ENCODE assay signal across 10 mouse cellular contexts in genomic region chr10:79920056-79920890, GRCm38 (mm10). TPM values are rescaled to one million over a fixed set of nuclear protein-coding genes. Genes with fewer than 3 reads are reported as not detected.
DNase-seq lines count a peak whose midpoint lies in the region; ATAC-seq and TF ChIP-seq lines count a peak whose summit lies in the region.
"Had no signal": no experiment of that assay in that cellular context is flagged by ENCODE, and none has a peak within 500 bp of the region (broad histone marks: within the 10 kb centered on the region; RNA-seq: fewer than 3 reads in every experiment).

No protein-coding gene starts in this region.

- no peak for TF ChIP-seq CTCF in thymus, adult 2 months (IDR thresholded peaks at IDR 0.05; ENCODE audit: borderline replicate concordance, control insufficient read depth, extremely low read depth, insufficient read depth, low read length, poor library complexity)

- no peak for DNase-seq in heart, postnatal 25 days (ENCODE audit: low spot score)
- peak; percentile 31 for DNase-seq in ES-CJ7 (ENCODE audit: low read depth, low spot score)
- DNase-seq in forebrain, embryonic 14.5 days (ENCODE audit: low spot score): no peak
- no peak for DNase-seq in liver, embryonic 13.5 days
- no peak for DNase-seq in thymus, adult 2 months
- DNase-seq in spleen, postnatal 14 days (ENCODE audit: low spot score in 2 of 2): no peak
- DNase-seq in urinary bladder, postnatal 25 days (ENCODE audit: low spot score): no peak

- 24% methylated on average over 26 of the region's 26 CpGs for WGBS in heart, embryonic 11.5 days (ENCODE audit: insufficient replicate concordance)
- WGBS in forebrain, embryonic 14.5 days: 17% methylated on average over 26 of the region's 26 CpGs
- 30% methylated on average over 26 of the region's 26 CpGs for WGBS in liver, embryonic 13.5 days (ENCODE audit: insufficient replicate concordance)
- 58% methylated on average over 26 of the region's 26 CpGs for WGBS in thymus, adult 2 months

- H3K27ac ChIP-seq in heart, embryonic 11.5 days (ENCODE audit: low read depth, low read length): no peak overlapping the region
- H3K27ac ChIP-seq in forebrain, embryonic 14.5 days (ENCODE audit: low read depth, low read length): no peak overlapping the region
- H3K27ac ChIP-seq in liver, embryonic 13.5 days: no peak overlapping the region
- no peak overlapping the region for H3K27ac ChIP-seq in thymus, adult 2 months (ENCODE audit: control insufficient read depth, insufficient read depth, low read length)

- no peak overlapping the region for H3K9ac ChIP-seq in heart, embryonic 11.5 days (ENCODE audit: low read depth, low read length)
- H3K9ac ChIP-seq in forebrain, embryonic 14.5 days (ENCODE audit: low read length): no peak overlapping the region
- no peak overlapping the region for H3K9ac ChIP-seq in liver, embryonic 13.5 days

- H3K4me2 ChIP-seq in heart, embryonic 11.5 days: peak overlapping the region; percentile 63; the same call in 1 of the 2 replicates
- no peak overlapping the region; the same call in 1 of the 2 replicates for H3K4me2 ChIP-seq in forebrain, embryonic 14.5 days (ENCODE audit: low read length)
- peak overlapping the region; percentile 50; the same call in 1 of the 2 replicates for H3K4me2 ChIP-seq in liver, embryonic 13.5 days

- no peaks in the 10 kb centered on the region for H3K9me3 ChIP-seq in heart, embryonic 11.5 days (replicated peaks; ENCODE audit: control insufficient read depth, low read length)
- H3K9me3 ChIP-seq in forebrain, embryonic 14.5 days (replicated peaks; ENCODE audit: control insufficient read depth, low read length): no peaks in the 10 kb centered on the region
- H3K9me3 ChIP-seq in liver, embryonic 13.5 days (replicated peaks): no peaks in the 10 kb centered on the region

- no peaks in the 10 kb centered on the region for H3K36me3 ChIP-seq in heart, embryonic 11.5 days (ENCODE audit: control insufficient read depth, insufficient read depth, low read length)
- no peaks in the 10 kb centered on the region for H3K36me3 ChIP-seq in forebrain, embryonic 14.5 days (ENCODE audit: control insufficient read depth, insufficient read depth, low read length)
- H3K36me3 ChIP-seq in liver, embryonic 13.5 days: no peaks in the 10 kb centered on the region
- H3K36me3 ChIP-seq in thymus, adult 2 months (ENCODE audit: control insufficient read depth, insufficient read depth, low read length): no peaks in the 10 kb centered on the region

- H3K27me3 ChIP-seq in heart, embryonic 11.5 days (ENCODE audit: control insufficient read depth, insufficient read depth, low read length): peaks cover 63% of the 10 kb centered on the region
- peaks cover 65% of the 10 kb centered on the region for H3K27me3 ChIP-seq in forebrain, embryonic 14.5 days (replicated peaks; ENCODE audit: control insufficient read depth, insufficient read depth, low read length)
- H3K27me3 ChIP-seq in liver, embryonic 13.5 days: peaks cover 65% of the 10 kb centered on the region
- H3K27me3 ChIP-seq in thymus, adult 2 months (ENCODE audit: control insufficient read depth, insufficient read depth, low read length): no peaks in the 10 kb centered on the region; the same call in 1 of the 2 replicates

- TF ChIP-seq POLR2A in thymus, adult 2 months (IDR thresholded peaks at IDR 0.05; ENCODE audit: control insufficient read depth, extremely low read depth, insufficient read depth, low read length, poor library complexity): no peak

- ATAC-seq in heart, embryonic 11.5 days (replicated peaks; ENCODE audit: insufficient number of reproducible peaks, low FRiP score, low TSS enrichment): no peak
- no peak for ATAC-seq in forebrain, embryonic 14.5 days
- no peak for ATAC-seq in liver, embryonic 13.5 days (ENCODE audit: low read depth)

- intact Hi-C loops in heart, postnatal 25 days (cut with DNase I): no loop called here

- peaks cover 38% of the 10 kb centered on the region for H3K4me1 ChIP-seq in heart, embryonic 11.5 days (ENCODE audit: control insufficient read depth, insufficient read depth, low read length)
- peaks cover 10% of the 10 kb centered on the region for H3K4me1 ChIP-seq in forebrain, embryonic 14.5 days (ENCODE audit: control insufficient read depth, insufficient read depth, low read length)
- peaks cover 68% of the 10 kb centered on the region for H3K4me1 ChIP-seq in liver, embryonic 13.5 days (replicated peaks)
- H3K4me1 ChIP-seq in thymus, adult 2 months (replicated peaks; ENCODE audit: control insufficient read depth, insufficient read depth, low read length): peaks cover 28% of the 10 kb centered on the region

- H3K4me3 ChIP-seq in heart, embryonic 11.5 days (ENCODE audit: low read depth, low read length): peak overlapping the region; percentile 39
- peak overlapping the region; percentile 13; the same call in 1 of the 2 replicates for H3K4me3 ChIP-seq in forebrain, embryonic 14.5 days (ENCODE audit: low read depth, low read length)
- H3K4me3 ChIP-seq in liver, embryonic 13.5 days (replicated peaks): peak overlapping the region; percentile 30; the same call in 1 of the 2 replicates
- H3K4me3 ChIP-seq in thymus, adult 2 months (ENCODE audit: control insufficient read depth, insufficient read depth, low read length): no peak overlapping the region

RNA-seq across cellular contexts. Expression of gene R3hdm4, which starts 0.7 kb away (rescaled TPM):
- polyA plus RNA-seq in heart, embryonic 11.5 days (2014; fragmentation: Nextera tagmentation; extraction: Ambion mirVana): 87.6 and 89.2 TPM in 2 replicates
- 10 to 100 TPM; 81.1 to 82.9 TPM for total RNA-seq in heart, postnatal 25 days (2021)
- polyA plus RNA-seq in forebrain, embryonic 14.5 days (2014; fragmentation: Nextera tagmentation; extraction: Ambion mirVana): 175 and 197 TPM in 2 replicates
- 63.0 and 63.8 TPM in 2 replicates for polyA plus RNA-seq in liver, embryonic 13.5 days (2015; fragmentation: Nextera tagmentation; extraction: Ambion mirVana)
- polyA plus RNA-seq in thymus, adult 2 months (2012; rRNA removed): 279 and 303 TPM in 2 replicates

RNA-seq across cellular contexts. Expression of gene Kiss1r, which starts 3.5 kb away (rescaled TPM):
- polyA plus RNA-seq in heart, embryonic 11.5 days (2014; fragmentation: Nextera tagmentation; extraction: Ambion mirVana): 0.15 and 0.31 TPM in 2 replicates
- total RNA-seq in heart, postnatal 25 days (2021): under 1 TPM; 0.14 to 0.18 TPM
- polyA plus RNA-seq in forebrain, embryonic 14.5 days (2014; fragmentation: Nextera tagmentation; extraction: Ambion mirVana): 1.6 and 1.8 TPM in 2 replicates
- polyA plus RNA-seq in liver, embryonic 13.5 days (2015; fragmentation: Nextera tagmentation; extraction: Ambion mirVana): 0.19 and 0.28 TPM in 2 replicates
- polyA plus RNA-seq in thymus, adult 2 months (2012; rRNA removed): 5.8 and 7.5 TPM in 2 replicates

RNA-seq across cellular contexts. Expression of gene Arid3a, which starts 6.6 kb away (rescaled TPM):
- 4.3 and 12.7 TPM in 2 replicates for polyA plus RNA-seq in heart, embryonic 11.5 days (2014; fragmentation: Nextera tagmentation; extraction: Ambion mirVana)
- total RNA-seq in heart, postnatal 25 days (2021): 1 to 10 TPM; 1.9 to 2.0 TPM
- 1.1 and 2.3 TPM in 2 replicates for polyA plus RNA-seq in forebrain, embryonic 14.5 days (2014; fragmentation: Nextera tagmentation; extraction: Ambion mirVana)
- 5.4 and 5.7 TPM in 2 replicates for polyA plus RNA-seq in liver, embryonic 13.5 days (2015; fragmentation: Nextera tagmentation; extraction: Ambion mirVana)
- 12.5 and 13.5 TPM in 2 replicates for polyA plus RNA-seq in thymus, adult 2 months (2012; rRNA removed)

RNA-seq across cellular contexts. Expression of gene Gm26602, which starts 9.6 kb away (rescaled TPM):
- polyA plus RNA-seq in heart, embryonic 11.5 days (2014; fragmentation: Nextera tagmentation; extraction: Ambion mirVana): 8.1 TPM in 1 of 2 replicates, not detected in the other
- not detected for total RNA-seq in heart, postnatal 25 days (2021)
- 6.0 and 21.9 TPM in 2 replicates for polyA plus RNA-seq in forebrain, embryonic 14.5 days (2014; fragmentation: Nextera tagmentation; extraction: Ambion mirVana)
- polyA plus RNA-seq in liver, embryonic 13.5 days (2015; fragmentation: Nextera tagmentation; extraction: Ambion mirVana): 11.3 TPM in 1 of 2 replicates, not detected in the other
- not detected in 2 replicates for polyA plus RNA-seq in thymus, adult 2 months (2012; rRNA removed)
- total RNA-seq: gastrocnemius, adult 18-20 months; left cerebral cortex, postnatal 10 days had no signal

RNA-seq across cellular contexts. Expression of gene Med16, which starts 11.6 kb away (rescaled TPM):
- 30.9 and 32.0 TPM in 2 replicates for polyA plus RNA-seq in heart, embryonic 11.5 days (2014; fragmentation: Nextera tagmentation; extraction: Ambion mirVana)
- 10 to 100 TPM; 49.2 to 50.7 TPM for total RNA-seq in heart, postnatal 25 days (2021)
- polyA plus RNA-seq in forebrain, embryonic 14.5 days (2014; fragmentation: Nextera tagmentation; extraction: Ambion mirVana): 40.5 and 47.6 TPM in 2 replicates
- polyA plus RNA-seq in liver, embryonic 13.5 days (2015; fragmentation: Nextera tagmentation; extraction: Ambion mirVana): 16.9 and 19.0 TPM in 2 replicates
- polyA plus RNA-seq in thymus, adult 2 months (2012; rRNA removed): 103 and 121 TPM in 2 replicates
